Mouse (Mus musculus) intestine, embryonic 16.5 days (tissue): ENCODE data around the gene Filip1l. TPM values are rescaled to one million over a fixed set of nuclear protein-coding genes. Genes with fewer than 3 reads are reported as not detected.
"Not testable (repeated sequence)": the region's sequence is repeated elsewhere in the genome, so short reads cannot be mapped to it uniquely, and the experiment has no call there.

Experiments used
- ATAC-seq: fragments of 200-750 bp; cut with Nextera tagmentation; 2 replicates; pipeline ENCODE4 v1.8.0; 2017; ENCODE audit warnings: moderate TSS enrichment, moderate library complexity
- H3K27ac ChIP-seq: fragments of 300-500 bp; sonication (generic); 2 replicates; pipeline ENCODE4 v1.5.1; 2014; ENCODE audit warnings: mild to moderate bottlenecking, low read length
- H3K27me3 ChIP-seq: fragments of 300-500 bp; sonication (generic); replicated peaks from 2 replicates; pipeline ENCODE4 v1.6.1; 2014; ENCODE audit warnings: low read length, control low read depth, mixed read lengths; ENCODE audit not compliant: control insufficient read depth, insufficient read depth
- H3K36me3 ChIP-seq: fragments of 300-500 bp; sonication (generic); 2 replicates; pipeline ENCODE4 v1.6.1; 2014; ENCODE audit warnings: low read length, control low read depth; ENCODE audit not compliant: control insufficient read depth, insufficient read depth
- H3K4me1 ChIP-seq: fragments of 300-500 bp; sonication (generic); 2 replicates; pipeline ENCODE4 v1.6.1; 2014; ENCODE audit warnings: low read length, control low read depth, mixed read lengths; ENCODE audit not compliant: control insufficient read depth, insufficient read depth
- H3K4me2 ChIP-seq: fragments of 300-500 bp; sonication (generic); 2 replicates; pipeline ENCODE4 v1.6.1; 2014; ENCODE audit warnings: low read depth, low read length, control low read depth
- H3K4me3 ChIP-seq: fragments of 300-500 bp; sonication (generic); 2 replicates; pipeline ENCODE4 v1.5.1; 2014; ENCODE audit warnings: mild to moderate bottlenecking, low read length
- H3K9ac ChIP-seq: fragments of 300-500 bp; sonication (generic); 2 replicates; pipeline ENCODE4 v1.6.1; 2014; ENCODE audit warnings: low read depth, low read length
- H3K9me3 ChIP-seq: fragments of 300-500 bp; sonication (generic); 2 replicates; pipeline ENCODE4 v1.6.1; 2016; ENCODE audit warnings: low read length, control low read depth; ENCODE audit not compliant: control insufficient read depth
- WGBS: fragments of 180-500 bp; shearing (Covaris S2); extraction: QIAGEN DNeasy Blood & Tissue Kit; methylation state at CpG from one replicate; pipeline ENCODE4 v1.1.7; 2014; 5-methylcytosine and 5-hydroxymethylcytosine counted together
- polyA plus RNA-seq: library from polyadenylated mRNA; unstranded; fragments of >200 nt; fragmentation: Nextera tagmentation; extraction: Ambion mirVana; gene quantifications from 2 replicates; pipeline ENCODE4 v1.2.1, GENCODE M21; 2015

Filip1l gene
- polyA plus RNA-seq, 1 experiment from 2014 or later, result 30.4 TPM

GRCm38 (mm10) chr16:57383266-57383971, 30.5 kb downstream of the Filip1l start:
- Histone ChIP-seq H3K9me3 (no peaks in the 10 kb centered on the region), H3K4me3 (no peak overlapping the region), H3K27me3 (no peaks in the 10 kb centered on the region), H3K4me2 (no peak overlapping the region), H3K4me1 (no peaks in the 10 kb centered on the region), H3K27ac (no peak overlapping the region), H3K36me3 (no peaks in the 10 kb centered on the region), H3K9ac (no peak overlapping the region)
- WGBS, result 33% methylated on average over 8 of the region's 8 CpGs
- no peak for ATAC-seq

DNA sequence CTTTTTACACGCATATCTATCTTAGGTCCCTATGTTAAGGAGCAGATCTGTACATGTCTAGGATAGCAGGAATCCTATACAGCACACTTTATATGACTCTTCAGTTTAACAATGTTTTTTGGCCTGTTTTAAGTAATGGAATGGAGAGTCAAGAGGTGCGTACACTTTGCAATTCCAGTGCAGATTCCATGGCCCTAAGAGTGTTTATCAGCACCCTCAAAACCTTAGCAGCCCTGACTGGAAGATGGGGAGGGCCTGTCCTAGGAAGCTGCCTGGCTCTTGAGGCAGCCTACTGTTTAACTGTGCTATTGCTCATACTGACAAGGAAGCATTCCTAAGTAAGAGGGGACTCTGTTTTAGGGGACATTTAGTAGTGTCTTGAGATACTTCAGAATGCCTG, 31.4 kb downstream of the Filip1l start:
- Histone ChIP-seq H3K4me1 (no peaks in the 10 kb centered on the region), H3K9me3 (no peaks in the 10 kb centered on the region), H3K4me3 (no peak overlapping the region), H3K27me3 (no peaks in the 10 kb centered on the region), H3K27ac (no peak overlapping the region), H3K4me2 (no peak overlapping the region), H3K9ac (no peak overlapping the region), H3K36me3 (no peaks in the 10 kb centered on the region)
- ATAC-seq, result no peak
- WGBS, result 77% methylated on average over 2 of the region's 2 CpGs

- Histone ChIP-seq H3K27me3 (no peaks in the 10 kb centered on the region), H3K27ac (no peak overlapping the region), H3K9ac (no peak overlapping the region), H3K4me2 (no peak overlapping the region), H3K9me3 (no peaks in the 10 kb centered on the region), H3K4me1 (no peaks in the 10 kb centered on the region; the same call in 1 of the 2 replicates), H3K4me3 (no peak overlapping the region), H3K36me3 (no peaks in the 10 kb centered on the region)
- WGBS, result 83% methylated on average over 15 of the region's 15 CpGs
- no peak for ATAC-seq
Measured at GRCm38 (mm10) chr16:57389566-57390251, 36.8 kb downstream of the Filip1l start.

DNA sequence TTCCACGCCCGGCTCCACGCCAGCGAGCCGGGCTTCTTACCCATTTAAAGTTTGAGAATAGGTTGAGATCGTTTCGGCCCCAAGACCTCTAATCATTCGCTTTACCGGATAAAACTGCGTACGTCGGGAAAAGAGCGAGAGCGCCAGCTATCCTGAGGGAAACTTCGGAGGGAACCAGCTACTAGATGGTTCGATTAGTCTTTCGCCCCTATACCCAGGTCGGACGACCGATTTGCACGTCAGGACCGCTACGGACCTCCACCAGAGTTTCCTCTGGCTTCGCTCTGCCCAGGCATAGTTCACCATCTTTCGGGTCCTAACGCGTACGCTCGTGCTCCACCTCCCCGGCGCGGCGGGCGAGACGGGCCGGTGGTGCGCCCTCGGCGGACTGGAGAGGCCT, 38.3 kb downstream of the Filip1l start:
- H3K4me1 ChIP-seq, H3K9me3 ChIP-seq, H3K9ac ChIP-seq, H3K27me3 ChIP-seq, H3K4me2 ChIP-seq, ATAC-seq, H3K4me3 ChIP-seq, H3K27ac ChIP-seq, H3K36me3 ChIP-seq: not testable (repeated sequence)
- WGBS, result 39% methylated on average over 27 of the region's 39 CpGs

DNA sequence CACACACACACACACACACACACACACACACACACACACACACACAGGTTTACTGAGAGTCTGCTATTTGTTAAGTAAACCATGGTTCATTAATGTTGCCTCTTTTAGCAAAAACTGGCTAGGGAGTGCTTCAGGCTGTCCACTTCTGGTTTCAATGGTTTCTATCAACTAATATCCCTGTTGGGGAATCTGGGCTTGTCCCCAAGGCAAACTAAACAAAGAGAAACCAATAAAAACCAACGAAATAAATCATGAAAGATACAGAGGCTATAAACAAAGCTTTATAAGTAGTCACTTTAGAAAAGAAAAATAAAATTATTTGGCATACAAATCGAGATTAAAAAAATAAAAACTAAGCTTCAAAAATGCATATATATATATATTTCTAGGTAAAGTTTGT, 39.6 kb downstream of the Filip1l start:
- no peaks in the 10 kb centered on the region for H3K27me3 ChIP-seq
- H3K27ac ChIP-seq, result no peak overlapping the region
- H3K4me3 ChIP-seq, result no peak overlapping the region
- 53% methylated on average over 2 of the region's 2 CpGs for WGBS
- no peak overlapping the region for H3K9ac ChIP-seq
- H3K4me2 ChIP-seq, result no peak overlapping the region
- ATAC-seq, result no peak
- H3K4me1 ChIP-seq, result peaks cover 4% of the 10 kb centered on the region; the same call in 1 of the 2 replicates
- H3K36me3 ChIP-seq, result no peaks in the 10 kb centered on the region
- no peaks in the 10 kb centered on the region for H3K9me3 ChIP-seq

- 46% methylated on average over 11 of the region's 11 CpGs for WGBS
- H3K4me2 ChIP-seq, result peak overlapping the region; percentile 19; the same call in 1 of the 2 replicates
- H3K4me1 ChIP-seq, result peaks cover 4% of the 10 kb centered on the region; the same call in 1 of the 2 replicates
- no peak for ATAC-seq
- H3K4me3 ChIP-seq, result no peak overlapping the region
- no peak overlapping the region; the same call in 1 of the 2 replicates for H3K9ac ChIP-seq
- no peaks in the 10 kb centered on the region for H3K9me3 ChIP-seq
- no peaks in the 10 kb centered on the region for H3K27me3 ChIP-seq
- H3K36me3 ChIP-seq, result no peaks in the 10 kb centered on the region
- H3K27ac ChIP-seq, result peak overlapping the region; percentile 49
Measured at GRCm38 (mm10) chr16:57393161-57393560, 40.3 kb downstream of the Filip1l start.

GRCm38 (mm10) chr16:57396249-57396648, 43.4 kb downstream of the Filip1l start:
- H3K27me3 ChIP-seq, result no peaks in the 10 kb centered on the region
- WGBS, result 59% methylated on average over 6 of the region's 6 CpGs
- no peaks in the 10 kb centered on the region for H3K36me3 ChIP-seq
- H3K9me3 ChIP-seq, result no peaks in the 10 kb centered on the region
- no peak overlapping the region for H3K4me3 ChIP-seq
- ATAC-seq, result no peak
- no peak overlapping the region for H3K4me2 ChIP-seq
- no peak overlapping the region for H3K9ac ChIP-seq
- peaks cover 10% of the 10 kb centered on the region; the same call in 1 of the 2 replicates for H3K4me1 ChIP-seq
- H3K27ac ChIP-seq, result no peak overlapping the region

DNA sequence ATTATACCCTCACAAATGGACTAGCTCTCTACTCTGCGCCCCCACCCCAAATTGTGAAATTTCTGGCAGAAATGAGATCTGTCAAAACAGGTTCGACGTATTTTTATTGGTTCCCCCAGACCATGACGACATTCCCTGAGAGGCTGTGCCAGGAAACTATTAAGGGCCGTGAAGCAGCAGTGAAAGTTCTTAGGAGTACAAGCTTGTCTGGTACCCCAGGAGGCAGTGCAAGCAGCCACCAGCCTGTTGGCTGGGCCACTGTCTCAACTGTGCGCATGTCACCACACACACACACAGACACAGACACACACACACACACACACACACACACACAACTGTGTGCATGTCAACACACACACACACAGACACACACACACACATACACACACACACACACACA, 45.0 kb downstream of the Filip1l start:
- H3K27me3 ChIP-seq, result no peaks in the 10 kb centered on the region
- peaks cover 10% of the 10 kb centered on the region; the same call in 1 of the 2 replicates for H3K4me1 ChIP-seq
- no peak overlapping the region for H3K4me2 ChIP-seq
- H3K4me3 ChIP-seq, result no peak overlapping the region
- H3K27ac ChIP-seq, result no peak overlapping the region
- no peak overlapping the region for H3K9ac ChIP-seq
- H3K9me3 ChIP-seq, result no peaks in the 10 kb centered on the region
- WGBS, result 78% methylated on average over 6 of the region's 6 CpGs
- no peaks in the 10 kb centered on the region for H3K36me3 ChIP-seq
- no peak for ATAC-seq

- no peak overlapping the region for H3K9ac ChIP-seq
- no peak overlapping the region for H3K27ac ChIP-seq
- no peaks in the 10 kb centered on the region for H3K36me3 ChIP-seq
- H3K9me3 ChIP-seq, result no peaks in the 10 kb centered on the region
- no peak overlapping the region for H3K4me2 ChIP-seq
- no peaks in the 10 kb centered on the region for H3K27me3 ChIP-seq
- H3K4me1 ChIP-seq, result peaks cover 10% of the 10 kb centered on the region; the same call in 1 of the 2 replicates
- peak; percentile 31 for ATAC-seq
- H3K4me3 ChIP-seq, result no peak overlapping the region
- WGBS, result 64% methylated on average over 18 of the region's 18 CpGs
Measured at GRCm38 (mm10) chr16:57398387-57399214, 45.7 kb downstream of the Filip1l start.
